21 mouse cellular contexts compared by ENCODE assay signal in genomic region chr11:16905012-16905332, GRCm38 (mm10). TPM values are rescaled to one million over a fixed set of nuclear protein-coding genes. Genes with fewer than 3 reads are reported as not detected.
A peak's percentile ranks its signal among the peaks of the same experiment; 100 is the strongest.
DNase-seq lines count a peak whose midpoint lies in the region; ATAC-seq and TF ChIP-seq lines count a peak whose summit lies in the region.
"Had no signal": no experiment of that assay in that cellular context is flagged by ENCODE, and none has a peak within 500 bp of the region (broad histone marks: within the 10 kb centered on the region; RNA-seq: fewer than 3 reads in every experiment).

No protein-coding gene starts in this region.

- no peak for TF ChIP-seq POLR2A in limb, embryonic 14.5 days (IDR thresholded peaks at IDR 0.05; ENCODE audit: borderline replicate concordance, extremely low read depth, insufficient read depth, insufficient read length)

- H3K9ac ChIP-seq in embryonic facial prominence, embryonic 14.5 days (ENCODE audit: low read depth, low read length) = no peak overlapping the region
- H3K9ac ChIP-seq in limb, embryonic 14.5 days (ENCODE audit: low read depth, low read length, severe bottlenecking) = no peak overlapping the region
- H3K9ac ChIP-seq: embryonic facial prominence, embryonic 12.5 days; forebrain, embryonic 13.5 days; hindbrain, embryonic 15.5 days had no signal

- peak overlapping the region; percentile 32 for H3K27ac ChIP-seq in layer of hippocampus, adult 2 months
- no peak overlapping the region for H3K27ac ChIP-seq in embryonic facial prominence, embryonic 14.5 days (replicated peaks; ENCODE audit: low read depth, low read length)
- no peak overlapping the region for H3K27ac ChIP-seq in limb, embryonic 14.5 days (replicated peaks; ENCODE audit: low read depth, low read length)
- H3K27ac ChIP-seq: embryonic facial prominence, embryonic 12.5 days; forebrain, embryonic 10.5 days; forebrain, embryonic 13.5 days; hindbrain, embryonic 10.5 days; hindbrain, embryonic 15.5 days had no signal

- peak; percentile 27 for DNase-seq in embryo, embryonic 11 days
- DNase-seq in embryo, embryonic 10 days (ENCODE audit: low spot score) = no peak
- DNase-seq in layer of hippocampus, adult 2 months (ENCODE audit: low spot score in 2 of 2) = no peak
- no peak for DNase-seq in layer of hippocampus, adult 8-10 months (ENCODE audit: low spot score in 2 of 2)
- peak; percentile 31 for DNase-seq in embryonic facial prominence, embryonic 14.5 days (ENCODE audit: low spot score)
- no peak for DNase-seq in limb, embryonic 14.5 days (ENCODE audit: low spot score)
- DNase-seq in frontal cortex, postnatal 10 days (ENCODE audit: low spot score in 2 of 2) = no peak
- DNase-seq in urinary bladder, postnatal 36 days (ENCODE audit: low spot score in 2 of 2) = no peak
- DNase-seq: cerebellum, adult 18-20 months; cerebellum, adult 9-10 months; gastrocnemius, postnatal 10 days; gastrocnemius, postnatal 36 days had no signal

- no peak overlapping the region for H3K4me2 ChIP-seq in embryonic facial prominence, embryonic 14.5 days (ENCODE audit: low read depth, low read length)
- no peak overlapping the region for H3K4me2 ChIP-seq in limb, embryonic 14.5 days (replicated peaks; ENCODE audit: low read depth, low read length, severe bottlenecking)
- H3K4me2 ChIP-seq: embryonic facial prominence, embryonic 12.5 days; forebrain, embryonic 13.5 days; heart, embryonic 11.5 days; hindbrain, embryonic 15.5 days had no signal

- no peak for ATAC-seq in embryonic facial prominence, embryonic 14.5 days (ENCODE audit: low read depth)
- peak; percentile 64; the same call in 1 of the 2 replicates for ATAC-seq in limb, embryonic 14.5 days (ENCODE audit: low FRiP score, low read depth)
- ATAC-seq: forebrain, embryonic 13.5 days; forebrain, embryonic 16.5 days; intestine, postnatal 0 days had no signal

- peaks cover 7% of the 10 kb centered on the region; the same call in 1 of the 2 replicates for H3K4me1 ChIP-seq in embryonic facial prominence, embryonic 14.5 days (ENCODE audit: control insufficient read depth, insufficient read depth, low read length)
- peaks cover 18% of the 10 kb centered on the region for H3K4me1 ChIP-seq in limb, embryonic 14.5 days (ENCODE audit: control insufficient read depth, insufficient read depth, low read length)
- H3K4me1 ChIP-seq: forebrain, embryonic 13.5 days had no signal

- no peaks in the 10 kb centered on the region for H3K9me3 ChIP-seq in embryonic facial prominence, embryonic 14.5 days (ENCODE audit: control insufficient read depth, low read length)
- H3K9me3 ChIP-seq in limb, embryonic 14.5 days (ENCODE audit: control insufficient read depth, low read length) = no peaks in the 10 kb centered on the region
- H3K9me3 ChIP-seq: embryonic facial prominence, embryonic 12.5 days; forebrain, embryonic 10.5 days; forebrain, embryonic 13.5 days; hindbrain, embryonic 10.5 days; hindbrain, embryonic 15.5 days had no signal

- peaks cover 46% of the 10 kb centered on the region for H3K36me3 ChIP-seq in embryonic facial prominence, embryonic 14.5 days (ENCODE audit: control insufficient read depth, insufficient read depth, low read length)
- peaks cover 28% of the 10 kb centered on the region for H3K36me3 ChIP-seq in limb, embryonic 14.5 days (ENCODE audit: control insufficient read depth, insufficient read depth, low read length)
- H3K36me3 ChIP-seq: embryonic facial prominence, embryonic 12.5 days; forebrain, embryonic 10.5 days; hindbrain, embryonic 10.5 days; hindbrain, embryonic 15.5 days had no signal

- TF ChIP-seq CTCF in layer of hippocampus, adult 2 months (conservative IDR thresholded peaks at IDR 0.05) = no peak

- no peak overlapping the region for H3K4me3 ChIP-seq in layer of hippocampus, adult 2 months
- no peak overlapping the region for H3K4me3 ChIP-seq in embryonic facial prominence, embryonic 14.5 days (ENCODE audit: low read depth, low read length)
- H3K4me3 ChIP-seq in limb, embryonic 14.5 days (replicated peaks; ENCODE audit: low read length) = no peak overlapping the region
- H3K4me3 ChIP-seq: embryonic facial prominence, embryonic 12.5 days; forebrain, embryonic 10.5 days; forebrain, embryonic 13.5 days; hindbrain, embryonic 10.5 days; hindbrain, embryonic 15.5 days had no signal

- no peaks in the 10 kb centered on the region for H3K27me3 ChIP-seq in embryonic facial prominence, embryonic 14.5 days (replicated peaks; ENCODE audit: control insufficient read depth, insufficient read depth, low read length)
- H3K27me3 ChIP-seq in limb, embryonic 14.5 days (ENCODE audit: control insufficient read depth, insufficient read depth, low read length) = no peaks in the 10 kb centered on the region
- H3K27me3 ChIP-seq: embryonic facial prominence, embryonic 12.5 days; forebrain, embryonic 13.5 days; hindbrain, embryonic 15.5 days; Patski had no signal

- WGBS in embryonic facial prominence, embryonic 14.5 days = 36% methylated on average over 3 of the region's 3 CpGs
- WGBS in limb, embryonic 14.5 days = 32% methylated on average over 3 of the region's 3 CpGs

RNA-seq across cellular contexts. Expression of gene Fbxo48, which starts 46.2 kb away (rescaled TPM):
- total RNA-seq in layer of hippocampus, adult 2 months (2021) = 1 to 10 TPM; 1.7 to 2.7 TPM
- 1 to 10 TPM; 1.3 to 1.7 (median 1.3) TPM for total RNA-seq in layer of hippocampus, adult 8-10 months (2022)
- 1.4 and 1.5 TPM in 2 replicates for polyA plus RNA-seq in embryonic facial prominence, embryonic 14.5 days (2014; fragmentation: Nextera tagmentation; extraction: Ambion mirVana)
- 2.9 and 4.1 TPM in 2 replicates for polyA plus RNA-seq in limb, embryonic 14.5 days (2012; rRNA removed)
- 1.4 and 2.2 TPM in 2 replicates for polyA plus RNA-seq in limb, embryonic 14.5 days (2014; fragmentation: Nextera tagmentation; extraction: Ambion mirVana)

Comparison
In these comparisons a context has a peak if more than half of its experiments do, and no peak if none do; other contexts are left out.
1. DNase-seq: peak in embryo, embryonic 11 days (single experiment) and embryonic facial prominence, embryonic 14.5 days (single experiment); none in embryo, embryonic 10 days (single experiment), layer of hippocampus, adult 2 months (0 of 2), layer of hippocampus, adult 8-10 months (0 of 2), limb, embryonic 14.5 days (single experiment), frontal cortex, postnatal 10 days (0 of 2) and urinary bladder, postnatal 36 days (0 of 2).